ENCODE assay signal across 26 mouse cellular contexts in genomic region chr14:54628103-54628502, GRCm38 (mm10). TPM values are rescaled to one million over a fixed set of nuclear protein-coding genes. Genes with fewer than 3 reads are reported as not detected.
DNase-seq lines count a peak whose midpoint lies in the region; ATAC-seq and TF ChIP-seq lines count a peak whose summit lies in the region.
"Had no signal": no experiment of that assay in that cellular context is flagged by ENCODE, and none has a peak within 500 bp of the region (broad histone marks: within the 10 kb centered on the region; RNA-seq: fewer than 3 reads in every experiment).

No protein-coding gene starts in this region.

- peaks cover 31% of the 10 kb centered on the region for H3K36me3 ChIP-seq in limb, embryonic 13.5 days
- H3K36me3 ChIP-seq in limb, embryonic 10.5 days, result peaks cover 40% of the 10 kb centered on the region
- peaks cover 20% of the 10 kb centered on the region for H3K36me3 ChIP-seq in limb, embryonic 15.5 days
- H3K36me3 ChIP-seq in myocyte (ENCODE audit: control insufficient read depth, insufficient read depth), result no peaks in the 10 kb centered on the region

- no peak for TF ChIP-seq POLR2A in myocyte (IDR thresholded peaks at IDR 0.05; ENCODE audit: insufficient read length, low read depth)

- no peaks in the 10 kb centered on the region for H3K4me1 ChIP-seq in limb, embryonic 13.5 days
- no peaks in the 10 kb centered on the region for H3K4me1 ChIP-seq in limb, embryonic 10.5 days
- H3K4me1 ChIP-seq in limb, embryonic 15.5 days, result no peaks in the 10 kb centered on the region
- H3K4me1 ChIP-seq: embryonic facial prominence, embryonic 12.5 days; forebrain, embryonic 13.5 days; forebrain, embryonic 15.5 days had no signal

- no peak overlapping the region for H3K4me2 ChIP-seq in limb, embryonic 13.5 days (replicated peaks)
- no peak overlapping the region for H3K4me2 ChIP-seq in limb, embryonic 15.5 days
- H3K4me2 ChIP-seq in myocyte (ENCODE audit: low read depth), result no peak overlapping the region
- H3K4me2 ChIP-seq: embryonic facial prominence, embryonic 12.5 days; forebrain, embryonic 13.5 days; forebrain, embryonic 15.5 days had no signal

- 0 out of 2 replicates have a peak overlapping the region, but pooled peaks have one; percentile 13 for H3K9ac ChIP-seq in limb, embryonic 13.5 days
- H3K9ac ChIP-seq in limb, embryonic 15.5 days, result peak overlapping the region; percentile 10; the same call in 1 of the 2 replicates
- H3K9ac ChIP-seq: embryonic facial prominence, embryonic 12.5 days; forebrain, embryonic 13.5 days; forebrain, embryonic 15.5 days had no signal

- ATAC-seq in limb, embryonic 13.5 days (ENCODE audit: low FRiP score, low read depth), result no peak
- no peak for ATAC-seq in limb, embryonic 15.5 days (ENCODE audit: insufficient number of reproducible peaks, low FRiP score, low TSS enrichment, low read depth)
- ATAC-seq: activated CD4-positive, CD25-positive, alpha-beta regulatory T cell, adult 4 months; CD4-positive, CD25-positive, alpha-beta regulatory T cell, adult 4 months; forebrain, embryonic 13.5 days; forebrain, embryonic 15.5 days; Patski had no signal

- H3K79me2 ChIP-seq in myocyte (ENCODE audit: control insufficient read depth, insufficient read depth), result no peaks in the 10 kb centered on the region

- H3K27me3 ChIP-seq in limb, embryonic 13.5 days, result no peaks in the 10 kb centered on the region
- no peaks in the 10 kb centered on the region for H3K27me3 ChIP-seq in limb, embryonic 10.5 days (ENCODE audit: low read depth, poor library complexity, severe bottlenecking)
- no peaks in the 10 kb centered on the region for H3K27me3 ChIP-seq in limb, embryonic 15.5 days
- no peaks in the 10 kb centered on the region for H3K27me3 ChIP-seq in myocyte (ENCODE audit: control insufficient read depth, insufficient read depth, insufficient read length)
- H3K27me3 ChIP-seq: CH12.LX; forebrain, embryonic 13.5 days; forebrain, embryonic 15.5 days; Patski had no signal

- no peak overlapping the region for H3K27ac ChIP-seq in limb, embryonic 13.5 days
- H3K27ac ChIP-seq in limb, embryonic 10.5 days, result no peak overlapping the region
- no peak overlapping the region for H3K27ac ChIP-seq in limb, embryonic 15.5 days
- H3K27ac ChIP-seq: embryonic facial prominence, embryonic 10.5 days; embryonic facial prominence, embryonic 12.5 days; forebrain, embryonic 13.5 days; forebrain, embryonic 15.5 days had no signal

- no peak overlapping the region for H3ac ChIP-seq in myocyte (ENCODE audit: control insufficient read depth, insufficient read length)

- H3K9me3 ChIP-seq in limb, embryonic 13.5 days, result no peaks in the 10 kb centered on the region
- H3K9me3 ChIP-seq in limb, embryonic 10.5 days (replicated peaks), result no peaks in the 10 kb centered on the region
- no peaks in the 10 kb centered on the region for H3K9me3 ChIP-seq in limb, embryonic 15.5 days
- H3K9me3 ChIP-seq: embryonic facial prominence, embryonic 10.5 days; embryonic facial prominence, embryonic 12.5 days; forebrain, embryonic 13.5 days; forebrain, embryonic 15.5 days had no signal

- WGBS in limb, embryonic 13.5 days, result 68% methylated on average over 5 of the region's 5 CpGs
- WGBS in limb, embryonic 10.5 days, result 74% methylated on average over 5 of the region's 5 CpGs
- 74% methylated on average over 5 of the region's 5 CpGs for WGBS in limb, embryonic 15.5 days

- H3K4me3 ChIP-seq in limb, embryonic 13.5 days, result no peak overlapping the region
- no peak overlapping the region for H3K4me3 ChIP-seq in limb, embryonic 10.5 days
- H3K4me3 ChIP-seq in limb, embryonic 15.5 days, result no peak overlapping the region
- no peak overlapping the region for H3K4me3 ChIP-seq in myocyte
- H3K4me3 ChIP-seq: embryonic facial prominence, embryonic 10.5 days; embryonic facial prominence, embryonic 12.5 days; forebrain, embryonic 13.5 days; forebrain, embryonic 15.5 days had no signal

- no peak for DNase-seq in limb, embryonic 10.5 days (ENCODE audit: low spot score)
- DNase-seq in frontal cortex, postnatal 25 days (ENCODE audit: low spot score in 2 of 2), result no peak
- DNase-seq: adrenal gland, adult 8-10 months; adrenal gland, postnatal 14 days; adrenal gland, postnatal 36 days; B cell, adult 2 months; cerebellum, adult 11-12 months; cerebellum, adult 2 months; cerebellum, adult 9-10 months; cerebellum, postnatal 10 days; cerebellum, postnatal 25 days had no signal

TF ChIP-seq in myocyte, 11 proteins besides CTCF, POLR2A, EP300 and RAD21:
- TF ChIP-seq SRF (IDR thresholded peaks at IDR 0.05; ENCODE audit: control insufficient read depth, insufficient read length, low read depth), result no peak
- peak in 2 of 3 experiments; percentile 16 to 65 for TF ChIP-seq MYOG (IDR thresholded peaks at IDR 0.05; ENCODE audit: control insufficient read depth in 1 of 3, insufficient read depth in 1 of 3, insufficient read length in 2 of 3, low read depth in 2 of 3)
- TF ChIP-seq MYOD1 (IDR thresholded peaks at IDR 0.05; ENCODE audit: control insufficient read depth in 1 of 3, insufficient read length in 2 of 3, low read depth in 2 of 3), result peak in 2 of 3 experiments; percentile 45 to 60
- no peak for TF ChIP-seq USF1 (IDR thresholded peaks at IDR 0.05; ENCODE audit: low read depth)

RNA-seq across cellular contexts. Expression of gene Psmb11, which starts 6.9 kb away (rescaled TPM):
- 0.11 TPM in 1 of 2 replicates, not detected in the other for polyA plus RNA-seq in limb, embryonic 13.5 days (2015; fragmentation: Nextera tagmentation; extraction: Ambion mirVana)
- 0.13 and 0.14 TPM in 2 replicates for polyA plus RNA-seq in limb, embryonic 10.5 days (2016; fragmentation: Nextera tagmentation; extraction: Ambion mirVana)
- not detected in 2 replicates for polyA plus RNA-seq in limb, embryonic 15.5 days (2015; fragmentation: Nextera tagmentation; extraction: Ambion mirVana)
- not detected for polyA plus RNA-seq in myocyte (2012; fragmentation: generic; extraction: Trizol)
- polyA plus RNA-seq: activated CD4-positive, CD25-positive, alpha-beta regulatory T cell, adult 4 months; CD4-positive, CD25-positive, alpha-beta regulatory T cell, adult 4 months; cerebellum, adult 2 months; embryonic facial prominence, embryonic 14.5 days; forebrain, embryonic 11.5 days; G1E had no signal

RNA-seq across cellular contexts. Expression of gene Psmb5, which starts 10.3 kb away (rescaled TPM):
- polyA plus RNA-seq in limb, embryonic 13.5 days (2015; fragmentation: Nextera tagmentation; extraction: Ambion mirVana), result 394 and 410 TPM in 2 replicates
- 508 and 553 TPM in 2 replicates for polyA plus RNA-seq in limb, embryonic 10.5 days (2016; fragmentation: Nextera tagmentation; extraction: Ambion mirVana)
- 343 and 373 TPM in 2 replicates for polyA plus RNA-seq in limb, embryonic 15.5 days (2015; fragmentation: Nextera tagmentation; extraction: Ambion mirVana)
- polyA plus RNA-seq in myocyte (2012; fragmentation: generic; extraction: Trizol), result 416 TPM

RNA-seq across cellular contexts. Expression of gene Gm17606, which starts 12.6 kb away (rescaled TPM):
- polyA plus RNA-seq in limb, embryonic 13.5 days (2015; fragmentation: Nextera tagmentation; extraction: Ambion mirVana), result not detected in 2 replicates
- not detected in 2 replicates for polyA plus RNA-seq in limb, embryonic 10.5 days (2016; fragmentation: Nextera tagmentation; extraction: Ambion mirVana)
- polyA plus RNA-seq in limb, embryonic 15.5 days (2015; fragmentation: Nextera tagmentation; extraction: Ambion mirVana), result 0.99 TPM in 1 of 2 replicates, not detected in the other
- not detected for polyA plus RNA-seq in myocyte (2012; fragmentation: generic; extraction: Trizol)
- polyA plus RNA-seq: activated CD4-positive, CD25-positive, alpha-beta regulatory T cell, adult 4 months; CD4-positive, CD25-positive, alpha-beta regulatory T cell, adult 4 months; cerebellum, adult 2 months; cortical plate, adult 2 months; embryonic facial prominence, embryonic 10.5 days; embryonic facial prominence, embryonic 14.5 days; forebrain, embryonic 11.5 days; forebrain, embryonic 13.5 days; forebrain, embryonic 15.5 days; G1E; Patski had no signal

RNA-seq across cellular contexts. Expression of gene Cdh24, which starts 13.1 kb away (rescaled TPM):
- polyA plus RNA-seq in limb, embryonic 13.5 days (2015; fragmentation: Nextera tagmentation; extraction: Ambion mirVana), result 6.7 and 8.2 TPM in 2 replicates
- 7.1 and 8.1 TPM in 2 replicates for polyA plus RNA-seq in limb, embryonic 10.5 days (2016; fragmentation: Nextera tagmentation; extraction: Ambion mirVana)
- polyA plus RNA-seq in limb, embryonic 15.5 days (2015; fragmentation: Nextera tagmentation; extraction: Ambion mirVana), result 3.7 and 4.2 TPM in 2 replicates
- 4.3 TPM for polyA plus RNA-seq in myocyte (2012; fragmentation: generic; extraction: Trizol)

RNA-seq across cellular contexts. Expression of gene 4931414P19Rik, which starts 22.3 kb away (rescaled TPM):
- 7.6 and 8.0 TPM in 2 replicates for polyA plus RNA-seq in limb, embryonic 13.5 days (2015; fragmentation: Nextera tagmentation; extraction: Ambion mirVana)
- polyA plus RNA-seq in limb, embryonic 10.5 days (2016; fragmentation: Nextera tagmentation; extraction: Ambion mirVana), result 11.1 and 13.5 TPM in 2 replicates
- 5.8 and 6.1 TPM in 2 replicates for polyA plus RNA-seq in limb, embryonic 15.5 days (2015; fragmentation: Nextera tagmentation; extraction: Ambion mirVana)
- polyA plus RNA-seq in myocyte (2012; fragmentation: generic; extraction: Trizol), result 7.3 TPM
